Mouse (Mus musculus) bone marrow macrophage, adult 2 months (primary cell): ENCODE data around the gene Mus81.

Experiments
- CTCF ChIP-seq: IDR thresholded peaks from 2 replicates; pipeline ENCODE4 v1.5.1; 2012; ENCODE audit warnings: low read depth, mild to moderate bottlenecking, low read length, moderate library complexity
- POLR2A ChIP-seq: IDR thresholded peaks from 2 replicates; pipeline ENCODE4 v1.6.1; 2012; ENCODE audit warnings: mild to moderate bottlenecking, low read depth, low read length, borderline replicate concordance

GRCm38 (mm10) chr19:5432992-5433852, 55.0 kb downstream of the Mus81 start:
- TF ChIP-seq CTCF (peak; percentile 40; the same call in 1 of the 2 replicates), POLR2A (no peak)
